Mouse (Mus musculus): ENCODE data around the gene Spi1. TPM values are rescaled to one million over a fixed set of nuclear protein-coding genes. Genes with fewer than 3 reads are reported as not detected.
A peak's percentile ranks its signal among the peaks of the same experiment; 100 is the strongest.

Gene Spi1
- polyA plus RNA-seq, 1 experiment, result 50.9 TPM

DNA sequence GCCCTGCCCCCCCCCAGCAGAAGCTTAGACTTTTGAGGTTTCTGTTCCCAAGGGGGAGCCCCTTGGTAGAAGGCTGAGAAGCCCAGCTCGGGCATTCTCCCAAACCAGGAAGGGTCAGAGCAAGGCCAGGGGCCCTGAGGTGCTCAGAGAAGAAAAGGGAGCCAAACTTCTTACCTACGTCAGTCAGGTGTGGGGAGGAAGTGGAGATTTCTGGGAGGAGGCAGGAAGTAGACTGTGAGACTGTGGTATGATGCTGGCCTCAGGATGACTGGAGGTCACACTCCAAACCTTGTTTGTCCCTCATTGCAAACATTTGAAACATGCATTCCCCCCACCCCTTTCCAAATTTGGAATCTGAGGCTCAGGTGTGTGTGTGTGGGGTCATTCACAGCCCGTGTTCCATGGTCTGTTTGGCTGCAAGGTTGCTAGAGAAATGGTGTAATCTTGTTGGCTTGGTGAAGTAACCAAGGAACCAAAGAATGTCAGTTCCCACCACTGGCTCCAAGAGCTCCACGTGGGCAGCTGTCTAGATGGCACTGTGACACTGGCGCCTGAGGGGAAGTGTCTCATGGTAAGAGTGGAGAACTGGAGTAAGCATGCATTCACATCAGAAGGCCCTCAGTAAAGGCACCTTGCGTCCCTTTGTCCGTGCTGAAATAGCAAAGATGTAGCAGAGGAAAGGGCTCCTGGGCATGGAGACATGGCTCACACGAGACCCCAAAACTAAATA, 1.2 kb upstream of the Spi1 start:
- no peak for TF ChIP-seq GATA1 (IDR thresholded peaks at IDR 0.05; ENCODE audit: low read length)

DNA sequence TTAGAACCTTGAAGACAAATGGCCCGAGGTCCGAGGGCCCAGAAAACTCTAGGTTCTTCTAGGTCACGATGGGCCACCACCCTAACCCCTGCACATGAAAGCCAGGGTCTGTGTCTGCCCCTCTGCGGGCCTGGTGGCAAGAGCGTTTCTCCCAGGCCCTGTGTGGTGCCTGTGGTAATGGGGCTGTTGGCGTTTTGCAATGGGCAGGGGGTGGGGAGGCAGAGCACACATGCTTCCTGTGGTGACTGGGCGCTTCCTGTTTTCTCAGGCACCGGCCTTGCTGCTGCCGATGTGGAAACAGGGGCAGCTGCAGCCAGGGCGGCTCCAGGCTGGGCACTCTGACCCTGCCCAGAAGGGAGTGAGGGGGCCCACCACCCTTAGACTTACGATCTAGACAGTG, 654 bp downstream of the Spi1 start:
- no peak for TF ChIP-seq GATA1 (IDR thresholded peaks at IDR 0.05; ENCODE audit: low read length)

DNA sequence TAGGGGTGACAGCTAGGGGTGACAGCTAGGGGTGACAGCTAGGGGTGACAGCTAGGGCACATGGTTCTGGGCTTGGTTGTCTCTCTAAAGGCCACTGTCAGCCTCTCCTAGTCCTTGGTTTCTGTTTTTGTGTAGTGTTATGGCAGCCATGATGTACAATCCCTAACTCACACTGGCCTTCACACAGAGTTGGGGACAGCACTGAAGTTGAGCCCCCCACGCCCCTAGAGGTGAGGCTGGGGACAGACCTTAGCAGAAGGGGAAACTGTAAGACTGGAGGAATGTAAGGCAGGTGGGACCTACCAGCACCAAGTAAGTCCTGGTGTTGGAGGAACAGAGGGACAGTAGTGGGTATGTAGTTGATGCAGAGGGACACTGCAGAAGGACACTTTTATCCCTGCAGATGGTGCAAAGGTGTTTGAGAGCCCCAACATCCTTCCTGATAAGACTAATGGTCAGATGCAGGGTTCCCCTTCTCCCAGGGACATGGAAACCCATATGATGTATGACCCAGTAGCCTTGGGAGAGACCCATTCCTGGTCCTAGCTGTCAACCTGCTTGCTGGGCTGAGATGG, 1.3 kb downstream of the Spi1 start:
- TF ChIP-seq GATA1 (IDR thresholded peaks at IDR 0.05; ENCODE audit: low read length), result no peak

- no peak for TF ChIP-seq GATA1 (IDR thresholded peaks at IDR 0.05; ENCODE audit: low read length)
Observed at GRCm38 (mm10) chr2:91084179-91084820, 2.1 kb downstream of the Spi1 start.

GRCm38 (mm10) chr2:91085494-91086391, 3.6 kb downstream of the Spi1 start:
- TF ChIP-seq GATA1 (IDR thresholded peaks at IDR 0.05; ENCODE audit: low read length), result no peak

DNA sequence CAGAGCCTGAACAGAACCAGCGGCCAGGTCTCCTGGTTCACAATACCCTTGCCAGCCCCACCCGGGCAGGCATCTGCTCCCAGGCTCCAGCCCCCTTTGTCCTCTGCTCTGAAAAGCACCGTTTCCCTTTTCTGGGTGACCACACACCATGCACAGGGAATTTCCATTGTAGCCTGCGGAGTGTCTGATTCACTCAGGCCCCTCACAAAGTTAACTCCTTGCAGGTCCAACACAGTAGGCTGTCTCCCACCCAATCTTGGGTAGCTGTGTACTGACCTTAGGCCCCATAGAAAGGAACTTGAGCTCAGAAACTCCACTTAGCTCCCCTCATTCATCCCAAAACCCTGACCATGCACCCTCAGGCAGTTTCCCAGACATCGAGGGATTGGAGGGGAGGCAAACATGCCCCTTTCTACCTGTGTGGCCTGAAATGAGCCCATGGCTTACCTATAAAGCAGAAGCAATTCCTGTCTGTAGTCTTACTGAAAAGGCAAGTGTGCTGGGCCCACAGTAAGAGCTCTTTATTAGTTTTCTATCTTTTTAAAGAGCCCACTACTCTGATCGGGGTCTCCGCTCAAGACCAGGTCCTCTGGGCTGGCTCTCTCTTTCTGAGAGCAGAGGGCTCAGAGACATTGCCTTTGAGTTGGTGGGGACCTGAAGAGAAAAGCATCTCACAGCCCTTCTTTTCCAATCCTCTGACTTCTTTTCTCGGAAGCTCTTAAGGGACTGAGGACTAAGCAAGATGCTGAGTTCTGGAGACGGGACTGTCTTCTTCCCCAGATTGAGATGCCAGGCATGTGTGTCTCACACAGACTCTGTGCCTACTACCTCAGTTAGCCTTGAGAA, 4.4 kb downstream of the Spi1 start:
- no peak for TF ChIP-seq GATA1 (IDR thresholded peaks at IDR 0.05; ENCODE audit: low read length)

- TF ChIP-seq GATA1 (IDR thresholded peaks at IDR 0.05; ENCODE audit: low read length), result no peak
Observed at GRCm38 (mm10) chr2:91087453-91087852, 5.3 kb downstream of the Spi1 start.

DNA sequence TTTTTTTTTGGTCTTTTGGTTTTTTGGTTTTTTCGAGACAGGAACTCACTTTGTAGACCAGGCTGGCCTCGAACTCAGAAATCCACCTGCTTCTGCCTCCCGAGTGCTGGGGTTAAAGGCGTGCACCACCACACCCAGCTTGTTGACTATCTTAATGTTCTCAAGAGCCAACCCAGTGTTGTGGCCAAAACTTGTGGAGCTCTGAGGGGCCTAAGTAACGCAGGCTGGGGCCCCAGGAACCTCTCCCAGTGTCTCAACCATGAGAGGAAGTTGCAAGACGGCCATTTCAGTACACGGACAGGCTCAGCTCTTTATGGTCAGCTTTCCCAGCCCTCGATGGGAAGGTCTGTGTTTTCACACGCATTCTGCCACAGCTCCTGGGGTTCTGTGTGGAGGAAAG, 6.8 kb downstream of the Spi1 start:
- TF ChIP-seq GATA1 (IDR thresholded peaks at IDR 0.05; ENCODE audit: low read length), result no peak

DNA sequence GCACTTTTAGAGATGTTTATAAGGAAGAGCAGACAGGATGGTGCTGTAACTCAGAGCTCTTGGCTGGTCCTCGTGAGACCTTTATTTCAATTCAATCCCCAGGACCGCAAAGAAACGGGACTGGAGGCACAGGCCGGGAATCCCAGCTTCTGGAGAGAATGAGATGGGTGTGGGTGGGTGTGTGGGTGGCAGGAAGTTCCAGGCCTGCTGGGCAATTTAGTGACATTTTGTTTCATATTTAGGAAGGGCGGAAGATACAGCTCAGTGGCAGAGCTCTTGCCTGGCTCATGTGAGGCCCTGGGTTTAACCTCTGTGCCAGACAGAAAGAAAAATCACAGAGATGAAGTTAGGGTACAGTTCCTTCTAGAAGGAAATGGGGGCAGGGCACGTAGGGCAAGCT, 8.0 kb downstream of the Spi1 start:
- TF ChIP-seq GATA1 (IDR thresholded peaks at IDR 0.05; ENCODE audit: low read length), result no peak

GRCm38 (mm10) chr2:91090827-91091226, 8.6 kb downstream of the Spi1 start:
- TF ChIP-seq GATA1 (IDR thresholded peaks at IDR 0.05; ENCODE audit: low read length), result no peak

DNA sequence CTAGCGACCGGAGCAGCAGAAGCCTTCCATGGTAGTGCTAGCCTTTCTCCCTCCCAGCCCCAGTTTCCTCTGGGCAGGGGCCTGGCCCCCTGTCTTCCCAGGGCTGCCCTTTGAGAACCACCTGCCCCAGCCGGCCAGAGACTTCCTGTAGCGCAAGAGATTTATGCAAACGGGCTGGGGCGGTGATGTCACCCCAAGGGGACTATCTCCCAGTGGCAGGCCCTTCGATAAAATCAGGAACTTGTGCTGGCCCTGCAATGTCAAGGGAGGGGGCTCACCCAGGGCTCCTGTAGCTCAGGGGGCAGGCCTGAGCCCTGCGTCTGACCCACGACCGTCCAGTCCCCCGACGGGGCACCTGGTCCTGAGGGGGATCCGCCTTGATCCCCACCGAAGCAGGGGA, 14.3 kb downstream of the Spi1 start:
- peak; percentile 15 for TF ChIP-seq GATA1 (IDR thresholded peaks at IDR 0.05; ENCODE audit: low read length)

DNA sequence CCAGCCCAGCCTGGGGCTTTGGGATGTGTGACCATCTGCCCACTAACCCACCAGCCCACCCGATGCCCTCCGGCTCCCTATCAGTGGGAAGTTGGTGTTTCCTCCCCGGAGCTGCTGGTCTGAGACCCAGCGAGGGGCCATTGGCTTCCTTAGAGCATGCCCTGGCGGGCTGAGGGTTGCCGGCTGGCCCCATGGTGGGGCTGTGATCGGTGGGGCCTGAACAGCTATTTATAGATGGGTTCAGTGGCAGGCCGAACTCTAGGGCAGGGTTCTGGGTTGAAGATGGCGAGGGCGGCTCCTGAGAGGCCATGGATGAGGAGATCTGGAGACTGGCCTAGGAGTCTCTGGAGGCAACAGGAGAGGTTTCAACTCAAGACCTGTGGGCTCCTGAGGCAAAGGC, 14.8 kb downstream of the Spi1 start:
- no peak for TF ChIP-seq GATA1 (IDR thresholded peaks at IDR 0.05; ENCODE audit: low read length)

- no peak for TF ChIP-seq GATA1 (IDR thresholded peaks at IDR 0.05; ENCODE audit: low read length)
Observed at GRCm38 (mm10) chr2:91098156-91098555, 16.0 kb downstream of the Spi1 start.

GRCm38 (mm10) chr2:91101124-91101740, 19.0 kb downstream of the Spi1 start:
- TF ChIP-seq GATA1 (IDR thresholded peaks at IDR 0.05; ENCODE audit: low read length), result no peak

Measured in G1E-ER4 (cell line).